Mouse (Mus musculus) 416B (cell line): ENCODE data around the gene Sgms2.
A peak's percentile ranks its signal among the peaks of the same experiment; 100 is the strongest.
"Not testable (repeated sequence)": the region's sequence is repeated elsewhere in the genome, so short reads cannot be mapped to it uniquely, and the experiment has no call there.

ENCODE experiments used
- DNase-seq: peaks from one replicate; pipeline ENCODE4 v3.0.0; 2011; ENCODE audit warnings: low read depth

Sgms2 gene

GRCm38 (mm10) chr3:131358205-131358604 is 133.0 kb downstream of the Sgms2 start:
- DNase-seq = no peak

DNA sequence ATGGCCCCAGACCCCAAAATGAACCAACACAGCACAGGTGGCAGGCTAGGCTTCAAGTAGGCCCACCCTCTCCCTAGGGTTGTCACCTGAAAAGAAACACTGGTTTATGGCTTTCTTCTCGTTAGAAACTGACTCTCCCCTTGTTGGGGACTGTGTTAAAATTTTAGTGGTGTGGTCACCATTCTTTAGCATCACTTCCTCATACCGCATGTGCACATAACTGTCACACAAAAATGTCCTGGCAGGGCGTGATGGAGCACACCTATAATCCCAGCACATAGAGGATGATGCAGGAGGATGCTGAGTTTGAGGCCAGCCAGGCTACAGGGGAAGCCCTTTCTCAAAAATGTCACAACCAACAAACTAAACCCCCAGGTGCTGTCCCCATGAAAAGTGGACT is 133.6 kb downstream of the Sgms2 start:
- DNase-seq = no peak

DNA sequence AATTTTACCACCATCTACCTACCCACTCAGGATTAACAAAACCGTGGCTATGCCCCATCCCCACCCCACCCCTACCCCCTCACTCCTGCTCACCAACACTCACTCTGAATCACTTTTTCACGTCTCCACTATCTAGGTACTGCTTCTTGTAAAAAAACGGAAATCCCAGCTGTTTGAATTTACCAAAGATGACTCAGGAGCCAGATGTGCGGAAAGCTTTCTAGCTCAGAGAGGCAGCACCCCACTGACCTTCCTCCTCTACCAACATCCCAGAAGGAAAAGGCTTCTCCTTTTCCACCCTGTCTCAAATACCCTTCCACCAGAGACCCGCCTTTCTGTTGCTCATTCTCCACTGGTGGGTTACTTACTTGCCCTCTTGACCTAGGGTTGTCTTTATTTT is 135.2 kb downstream of the Sgms2 start:
- no peak for DNase-seq

GRCm38 (mm10) chr3:131350539-131350938 is 140.7 kb downstream of the Sgms2 start:
- DNase-seq = no peak

GRCm38 (mm10) chr3:131349013-131349412 is 142.2 kb downstream of the Sgms2 start:
- no peak for DNase-seq

DNA sequence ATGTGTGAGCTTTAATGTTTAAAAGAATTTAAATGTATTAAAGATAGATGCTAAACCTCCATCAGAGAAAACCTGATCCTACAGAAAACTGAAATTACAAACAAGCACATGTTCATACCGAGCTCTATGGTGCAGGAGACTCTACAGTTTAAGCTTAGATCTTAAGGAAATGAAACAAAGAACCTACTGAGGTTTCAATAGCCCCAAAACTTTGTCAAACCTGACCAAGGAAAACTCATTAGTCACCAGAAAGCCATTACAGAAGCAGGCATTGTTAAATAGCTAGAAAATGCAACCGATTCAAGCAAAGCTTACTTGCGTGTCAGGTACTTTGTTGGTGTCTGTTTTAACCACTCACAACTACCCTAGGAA is 142.6 kb downstream of the Sgms2 start:
- DNase-seq = no peak

DNA sequence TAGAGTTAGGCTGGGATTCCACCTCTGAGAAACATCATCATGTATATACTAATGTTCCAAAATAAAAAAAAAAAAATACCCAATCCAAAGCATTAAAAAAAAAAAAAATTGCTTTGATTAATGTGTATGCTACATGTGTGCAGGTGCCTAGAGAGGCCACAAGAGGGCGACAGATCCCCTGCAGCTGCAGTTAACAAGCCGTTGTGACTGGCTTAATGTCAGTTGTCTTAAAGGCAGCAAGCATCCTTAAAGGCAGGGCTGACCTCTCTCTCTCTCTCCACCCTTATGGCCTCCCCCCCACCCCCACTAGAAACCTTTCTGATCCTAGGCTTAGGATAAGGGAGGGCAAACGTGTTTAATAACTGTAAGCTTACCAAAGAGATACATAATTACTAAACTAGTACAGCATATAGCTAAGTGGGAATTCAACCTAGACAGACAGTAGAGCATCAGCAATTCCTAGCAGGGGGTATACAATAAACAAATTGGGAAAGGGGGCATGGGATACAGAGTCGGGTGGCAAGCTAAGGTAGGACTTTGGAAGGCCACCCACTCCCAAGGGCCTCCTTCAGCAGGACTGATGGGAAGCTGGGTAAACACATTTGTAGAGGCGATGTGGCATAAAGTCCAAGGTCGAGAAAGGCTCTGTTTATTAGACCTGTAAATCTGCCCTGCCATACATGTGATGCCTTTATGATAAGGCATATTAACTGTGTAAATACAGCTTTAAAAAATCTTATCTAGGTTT is 143.2 kb downstream of the Sgms2 start:
- DNase-seq = peak; percentile 75

- no peak for DNase-seq
These were observed 145.3 kb downstream of the Sgms2 start for GRCm38 (mm10) chr3:131345903-131346302.

DNA sequence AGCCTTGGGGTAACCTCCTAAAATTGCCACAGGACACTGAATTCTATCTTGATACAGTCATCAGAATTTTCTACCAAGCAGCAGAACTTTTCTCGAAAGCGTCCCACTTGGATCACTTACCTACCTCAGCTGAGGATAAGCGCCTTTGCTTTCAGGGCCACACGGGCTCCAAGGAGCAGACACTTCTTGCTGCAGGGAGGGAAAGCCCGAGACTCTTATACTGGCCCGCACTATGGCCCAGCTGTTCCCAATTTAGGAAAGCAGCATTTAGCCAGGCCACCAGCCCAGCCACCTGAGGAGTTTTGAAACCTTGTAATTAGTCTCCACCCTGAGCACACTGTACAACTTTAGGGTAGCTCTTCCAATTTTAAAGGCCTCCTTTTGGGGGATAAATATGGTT is 147.9 kb downstream of the Sgms2 start:
- DNase-seq = no peak

DNA sequence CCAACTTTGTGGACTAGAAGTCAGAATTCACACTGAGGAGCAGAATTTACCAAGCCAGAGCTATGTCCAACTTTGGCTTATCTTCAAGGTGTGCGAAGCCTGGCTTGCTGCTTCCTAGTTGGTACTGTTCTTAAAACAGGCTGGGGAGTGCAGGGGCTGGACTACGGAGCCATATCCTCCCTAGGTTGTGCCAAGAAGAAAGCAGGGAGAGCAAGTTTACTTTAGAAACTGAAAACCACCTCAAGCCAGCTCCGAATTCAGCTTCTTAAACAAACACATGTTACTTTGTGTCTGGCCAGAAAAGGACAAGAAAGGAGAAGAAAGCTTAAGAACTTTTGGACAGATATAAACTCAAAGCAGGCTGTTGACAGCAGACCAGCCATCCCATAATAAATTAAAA is 150.3 kb downstream of the Sgms2 start:
- no peak for DNase-seq

GRCm38 (mm10) chr3:131339280-131339679 is 151.9 kb downstream of the Sgms2 start:
- DNase-seq = no peak

DNA sequence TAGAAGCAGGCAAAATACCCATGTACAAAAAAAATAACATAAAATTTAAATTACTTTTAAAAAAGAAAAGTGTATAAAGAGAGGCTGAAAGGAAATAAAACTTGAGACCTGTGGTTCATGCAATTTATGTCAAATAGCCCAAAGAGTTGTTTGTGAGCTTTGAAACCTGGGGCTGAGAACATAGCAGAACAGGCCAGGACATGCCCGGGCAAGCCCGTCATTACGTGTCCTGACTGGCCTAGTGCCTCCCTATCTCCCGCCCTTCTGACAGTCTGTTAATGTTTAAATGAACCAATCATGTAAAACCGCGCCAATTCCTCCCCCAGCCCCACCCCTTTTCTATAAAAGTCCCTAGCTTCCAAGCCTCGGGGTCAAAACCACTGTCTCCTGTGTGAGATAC is 153.5 kb downstream of the Sgms2 start:
- not testable (repeated sequence) for DNase-seq

GRCm38 (mm10) chr3:131336629-131337028 is 154.6 kb downstream of the Sgms2 start:
- DNase-seq = no peak

DNA sequence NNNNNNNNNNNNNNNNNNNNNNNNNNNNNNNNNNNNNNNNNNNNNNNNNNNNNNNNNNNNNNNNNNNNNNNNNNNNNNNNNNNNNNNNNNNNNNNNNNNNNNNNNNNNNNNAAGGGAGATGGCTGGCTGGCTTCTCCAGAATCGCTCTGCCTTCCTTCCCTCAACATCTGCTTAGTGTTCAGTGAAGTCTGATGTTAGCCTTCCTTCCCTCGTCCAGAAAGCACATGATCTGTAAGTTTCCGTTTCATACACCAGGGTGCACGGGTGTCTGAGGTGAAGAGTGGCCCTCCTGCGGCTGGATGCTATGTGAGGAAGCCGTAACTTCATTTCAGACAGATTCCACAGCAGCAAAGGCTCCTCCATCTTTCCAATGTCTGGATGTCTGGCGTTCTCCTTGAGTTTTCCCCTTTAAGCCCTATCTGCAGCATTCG is 156.1 kb downstream of the Sgms2 start:
- no peak for DNase-seq

DNA sequence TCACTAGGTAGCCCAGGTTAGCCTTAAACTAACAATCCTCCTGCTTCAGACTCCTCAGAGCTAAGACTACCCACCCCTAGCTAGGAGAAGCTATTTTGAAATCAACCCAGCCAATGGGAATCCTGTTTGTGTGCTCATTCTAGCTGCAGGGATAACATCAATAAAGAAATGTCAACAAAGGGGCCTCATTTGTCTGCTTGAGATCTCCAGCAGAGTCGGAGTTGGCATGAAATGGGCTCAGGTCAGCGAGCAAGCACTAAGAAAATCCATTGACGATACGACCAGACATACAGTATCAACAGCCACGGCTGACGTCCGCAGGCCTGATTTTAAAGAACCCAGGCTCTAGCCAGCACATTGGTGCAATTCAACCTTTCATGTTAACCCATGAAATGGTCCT is 164.0 kb downstream of the Sgms2 start:
- no peak for DNase-seq

DNA sequence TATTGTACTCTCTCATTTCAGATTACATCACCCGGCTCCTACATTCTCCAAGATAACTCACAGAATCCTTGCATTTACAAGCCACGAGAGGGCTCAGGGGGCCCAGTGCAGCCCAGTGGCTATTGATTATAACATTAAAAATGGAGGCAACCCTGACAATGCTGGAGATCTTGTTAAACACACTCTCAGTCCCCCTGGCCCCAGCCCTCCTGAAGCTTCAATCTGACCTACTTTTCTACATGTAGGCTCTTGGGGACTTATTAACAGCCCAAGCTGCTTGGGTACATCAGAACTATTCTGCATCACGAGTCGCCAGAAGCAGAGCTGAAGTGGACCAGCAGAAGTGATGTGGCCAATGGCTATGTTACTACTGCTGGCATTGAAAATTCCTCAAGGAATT is 164.6 kb downstream of the Sgms2 start:
- no peak for DNase-seq

DNA sequence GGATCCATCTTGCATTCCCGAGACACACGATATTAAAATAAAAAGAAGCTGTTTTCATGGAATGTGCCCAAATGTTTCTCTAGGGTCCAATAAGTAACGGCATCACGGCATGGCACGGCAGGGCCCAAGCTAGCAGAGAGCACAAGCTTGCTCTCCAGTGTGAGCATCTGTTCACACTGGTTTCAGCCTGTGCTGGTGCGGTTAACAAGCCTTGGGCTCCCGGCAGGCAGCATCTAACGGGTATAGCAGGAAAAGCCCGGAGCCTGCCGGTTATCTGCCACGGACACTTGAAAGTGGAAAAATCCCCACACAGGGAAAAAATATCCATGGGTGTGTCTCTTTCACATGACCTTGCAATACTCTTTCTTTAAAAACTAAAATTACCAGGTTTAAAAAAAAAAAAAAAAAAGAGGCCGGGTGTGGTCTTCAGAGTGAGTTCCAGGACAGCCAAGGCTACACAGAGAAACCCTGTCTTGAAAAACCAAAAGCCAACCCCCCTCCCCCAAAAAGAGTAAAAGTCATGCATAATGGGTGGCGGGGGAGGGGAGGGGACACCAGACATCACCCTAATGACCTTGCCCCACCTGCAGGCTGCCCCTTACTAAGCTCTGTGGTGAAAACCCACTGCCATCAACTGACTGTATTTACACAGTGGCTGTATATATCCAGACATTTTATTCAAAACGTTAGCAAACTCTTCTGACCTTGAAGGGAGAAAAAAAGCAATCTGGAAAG is 169.0 kb downstream of the Sgms2 start:
- DNase-seq = no peak

- peak; percentile 85 for DNase-seq
These were observed 171.0 kb downstream of the Sgms2 start for GRCm38 (mm10) chr3:131320184-131320583.

DNA sequence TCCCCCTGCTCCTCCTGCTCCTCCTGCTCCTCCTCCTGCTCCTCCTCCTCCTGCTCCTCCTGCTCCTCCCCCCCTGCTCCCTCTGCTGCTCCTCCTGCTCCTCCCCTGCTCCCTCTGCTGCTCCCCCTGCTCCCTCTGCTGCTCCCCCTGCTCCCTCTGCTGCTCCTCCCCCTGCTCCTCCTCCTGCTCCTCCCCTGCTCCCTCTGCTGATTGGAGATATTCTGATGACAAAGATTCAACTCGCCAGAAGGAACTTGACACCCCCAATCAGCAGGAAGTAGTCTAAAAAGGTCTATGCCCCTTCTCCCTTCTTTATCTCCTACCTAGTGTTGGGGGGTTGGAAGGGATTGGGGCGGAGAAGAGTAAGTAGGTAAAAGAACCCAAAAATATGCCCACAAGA is 173.0 kb downstream of the Sgms2 start:
- no peak for DNase-seq

- no peak for DNase-seq
These were observed 174.1 kb downstream of the Sgms2 start for GRCm38 (mm10) chr3:131317126-131317525.

DNA sequence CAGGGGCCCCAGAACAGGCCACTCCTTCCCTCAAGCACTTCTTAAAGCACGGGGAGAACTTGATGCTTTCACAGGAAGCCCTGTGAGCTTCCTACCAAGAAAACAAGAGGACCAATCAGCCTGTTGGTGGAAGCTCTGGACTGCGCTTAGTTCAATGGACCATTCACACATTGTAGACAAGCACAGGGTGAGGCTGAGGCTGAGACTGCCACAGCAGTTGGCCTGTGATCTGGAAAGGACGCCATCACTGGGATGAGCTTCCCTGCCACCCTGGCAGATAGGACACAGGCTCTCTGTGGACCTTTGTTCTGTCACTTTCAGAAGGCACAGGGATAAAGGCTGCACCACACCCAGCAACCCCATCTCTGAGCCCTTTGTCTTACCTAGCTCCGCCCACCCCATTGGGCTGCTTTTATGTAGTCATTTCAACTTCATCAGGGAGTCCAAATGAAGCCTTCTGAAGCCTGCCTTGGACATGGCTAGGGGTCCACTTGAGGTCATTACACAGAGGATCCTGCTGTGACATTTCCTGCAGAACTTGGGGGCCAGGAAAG is 175.2 kb downstream of the Sgms2 start:
- DNase-seq = no peak

DNA sequence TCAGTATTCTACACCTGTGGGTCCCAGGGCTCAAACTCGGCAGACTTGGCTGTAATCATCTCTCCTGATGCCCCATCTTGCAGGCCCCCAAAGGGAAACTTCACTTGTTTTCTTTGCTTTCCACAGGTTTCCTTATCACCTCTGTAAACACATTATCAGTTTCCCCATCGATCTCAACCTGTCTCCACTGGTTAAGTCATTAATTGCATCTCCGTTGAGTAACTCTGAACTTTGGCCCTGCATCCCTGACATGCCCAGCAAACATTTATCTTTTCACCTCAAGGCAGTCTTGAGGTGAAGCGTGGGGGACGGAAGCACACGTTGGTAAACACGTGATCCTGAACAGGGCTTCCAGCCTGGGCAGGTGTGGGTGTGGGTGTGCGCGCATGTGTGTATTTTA is 178.9 kb downstream of the Sgms2 start:
- no peak for DNase-seq

DNA sequence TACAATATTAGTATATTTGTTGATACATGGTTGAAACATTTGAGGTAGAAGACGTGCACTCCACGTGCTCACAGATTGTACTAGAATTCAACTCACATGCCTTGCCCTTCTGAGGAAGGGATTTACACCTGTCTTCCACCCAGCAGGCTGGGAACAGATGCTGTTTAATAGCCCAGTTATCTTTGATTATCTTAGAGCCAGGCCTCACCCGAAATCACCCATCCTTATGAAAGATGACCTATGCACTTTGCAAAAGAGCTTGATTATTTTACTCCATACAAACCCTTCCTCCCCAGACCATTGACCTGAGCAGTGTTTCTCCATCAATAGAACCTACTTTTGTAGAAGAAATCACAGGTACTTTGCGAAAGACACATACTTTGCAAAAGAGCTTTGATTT is 180.6 kb downstream of the Sgms2 start:
- no peak for DNase-seq
